Comparison of ENCODE assay signal across 22 mouse cellular contexts in genomic region chr8:54464977-54465376, GRCm38 (mm10).
DNase-seq lines count a peak whose midpoint lies in the region; ATAC-seq and TF ChIP-seq lines count a peak whose summit lies in the region.
"Had no signal": no experiment of that assay in that cellular context is flagged by ENCODE, and none has a peak within 500 bp of the region (broad histone marks: within the 10 kb centered on the region; RNA-seq: fewer than 3 reads in every experiment).

No protein-coding gene starts in this region.

- peaks cover 3% of the 10 kb centered on the region; the same call in 1 of the 2 replicates for H3K4me1 ChIP-seq in G1E (ENCODE audit: insufficient read depth, low read depth, low read length)
- H3K4me1 ChIP-seq in liver, embryonic 12.5 days, result peaks cover 17% of the 10 kb centered on the region
- H3K4me1 ChIP-seq: embryonic facial prominence, embryonic 13.5 days; forebrain, embryonic 13.5 days; limb, embryonic 12.5 days; midbrain, embryonic 15.5 days had no signal

- TF ChIP-seq CTCF in G1E (IDR thresholded peaks at IDR 0.05; ENCODE audit: low read depth, low read length), result no peak

- no peak for DNase-seq in G1E (ENCODE audit: low spot score)
- peak; percentile 39 for DNase-seq in MEL-GATA-1-ER (ENCODE audit: extremely low read depth, low read depth)
- no peak for DNase-seq in lung, postnatal 10 days
- no peak for DNase-seq in urinary bladder, postnatal 10 days (ENCODE audit: low spot score)
- no peak for DNase-seq in kidney, adult 9 months
- DNase-seq: adrenal gland, adult 8-10 months; cerebellum, postnatal 10 days; gastrocnemius, adult 2 months; kidney, postnatal 4 days; lung, adult 2 months; lung, postnatal 36 days; right cerebral cortex, postnatal 4 days; thymus, postnatal 36 days had no signal

- H3K9ac ChIP-seq in liver, embryonic 12.5 days, result no peak overlapping the region
- H3K9ac ChIP-seq: embryonic facial prominence, embryonic 13.5 days; forebrain, embryonic 13.5 days; limb, embryonic 12.5 days; midbrain, embryonic 15.5 days had no signal

- ATAC-seq in G1E (ENCODE audit: extremely low read depth, insufficient number of reproducible peaks, low FRiP score, poor library complexity, severe bottlenecking), result peak; percentile 54
- ATAC-seq in liver, embryonic 12.5 days, result peak; percentile 72
- peak; percentile 85 for ATAC-seq in megakaryocyte progenitor cell, adult 5-6 weeks (replicated peaks; ENCODE audit: poor library complexity)
- ATAC-seq: forebrain, embryonic 13.5 days; hindbrain, postnatal 0 days; intestine, embryonic 16.5 days; midbrain, embryonic 15.5 days had no signal

- H3K36me3 ChIP-seq in G1E (replicated peaks), result no peaks in the 10 kb centered on the region
- H3K36me3 ChIP-seq in liver, embryonic 12.5 days, result no peaks in the 10 kb centered on the region
- H3K36me3 ChIP-seq: embryonic facial prominence, embryonic 13.5 days; heart, embryonic 10.5 days; limb, embryonic 12.5 days; midbrain, embryonic 15.5 days had no signal

- peak overlapping the region; percentile 4; the same call in 1 of the 2 replicates for H3K4me2 ChIP-seq in liver, embryonic 12.5 days
- H3K4me2 ChIP-seq: embryonic facial prominence, embryonic 13.5 days; forebrain, embryonic 13.5 days; limb, embryonic 12.5 days; midbrain, embryonic 15.5 days had no signal

- H3K27ac ChIP-seq in liver, embryonic 12.5 days, result no peak overlapping the region
- H3K27ac ChIP-seq: embryonic facial prominence, embryonic 13.5 days; forebrain, embryonic 13.5 days; gastrocnemius, adult 2 months; heart, embryonic 10.5 days; hindbrain, postnatal 0 days; limb, embryonic 12.5 days; midbrain, embryonic 15.5 days had no signal

- H3K27me3 ChIP-seq in G1E (ENCODE audit: insufficient read depth, low read length), result no peaks in the 10 kb centered on the region
- H3K27me3 ChIP-seq in liver, embryonic 12.5 days (replicated peaks), result no peaks in the 10 kb centered on the region
- H3K27me3 ChIP-seq: embryonic facial prominence, embryonic 13.5 days; forebrain, embryonic 13.5 days; limb, embryonic 12.5 days; midbrain, embryonic 15.5 days had no signal

- 12% methylated on average over 5 of the region's 5 CpGs for WGBS in liver, embryonic 12.5 days (ENCODE audit: insufficient replicate concordance)

- H3K9me3 ChIP-seq in G1E (replicated peaks), result no peaks in the 10 kb centered on the region
- H3K9me3 ChIP-seq in liver, embryonic 12.5 days (replicated peaks), result no peaks in the 10 kb centered on the region
- H3K9me3 ChIP-seq: embryonic facial prominence, embryonic 13.5 days; forebrain, embryonic 13.5 days; heart, embryonic 10.5 days; limb, embryonic 12.5 days; midbrain, embryonic 15.5 days had no signal

- no peak overlapping the region for H3K4me3 ChIP-seq in G1E (ENCODE audit: low read depth, low read length)
- H3K4me3 ChIP-seq in liver, embryonic 12.5 days, result no peak overlapping the region
- H3K4me3 ChIP-seq: embryonic facial prominence, embryonic 13.5 days; forebrain, embryonic 13.5 days; gastrocnemius, adult 2 months; heart, embryonic 10.5 days; limb, embryonic 12.5 days; midbrain, embryonic 15.5 days had no signal
